Mouse (Mus musculus): ENCODE results near the gene Ptgs2.

DNA sequence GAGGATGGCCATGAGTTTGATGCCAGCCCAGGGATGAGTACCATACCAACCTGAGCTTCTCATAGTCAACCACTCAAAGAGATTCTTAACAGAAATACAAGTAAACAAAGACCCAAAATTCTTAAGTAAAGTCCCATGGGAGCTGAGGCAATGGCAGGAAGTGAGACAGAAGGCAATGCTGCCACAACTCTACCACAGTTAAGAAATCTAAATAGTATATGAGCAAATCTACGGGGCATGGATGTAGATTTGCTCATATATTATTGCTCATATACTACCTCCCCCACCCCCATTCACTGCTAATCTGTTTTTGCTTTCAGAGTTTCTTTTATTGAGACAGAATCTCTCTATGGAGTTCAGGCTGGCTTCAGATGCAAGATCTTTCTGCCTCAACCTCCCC lies 34.1 kb upstream of the Ptgs2 start:
- no peak for TF ChIP-seq CTCF (IDR thresholded peaks at IDR 0.05)
- no peak for TF ChIP-seq EP300 (IDR thresholded peaks at IDR 0.05; ENCODE audit: insufficient read depth, low read depth, low read length)

All from heart, adult 2 months (tissue).